Mouse (Mus musculus): ENCODE data around the gene Kpna1.

- TF ChIP-seq POLR2A (IDR thresholded peaks at IDR 0.05; ENCODE audit: borderline replicate concordance, insufficient read depth, low read length) (no peak), CTCF (IDR thresholded peaks at IDR 0.05; ENCODE audit: borderline replicate concordance, insufficient read depth, low read depth, low read length) (no peak)
Observed at GRCm38 (mm10) chr16:35966411-35967115, 12.0 kb upstream of the Kpna1 start.

Measured in cerebellum, adult 2 months (tissue).